16 mouse cellular contexts compared by ENCODE assay signal in genomic region chr4:53120038-53120685, GRCm38 (mm10). TPM values are rescaled to one million over a fixed set of nuclear protein-coding genes. Genes with fewer than 3 reads are reported as not detected.
A peak's percentile ranks its signal among the peaks of the same experiment; 100 is the strongest.
DNase-seq lines count a peak whose midpoint lies in the region; ATAC-seq and TF ChIP-seq lines count a peak whose summit lies in the region.
"Had no signal": no experiment of that assay in that cellular context is flagged by ENCODE, and none has a peak within 500 bp of the region (broad histone marks: within the 10 kb centered on the region; RNA-seq: fewer than 3 reads in every experiment).

No protein-coding gene starts in this region.

- no peaks in the 10 kb centered on the region for H3K27me3 ChIP-seq in liver, adult 2 months (ENCODE audit: control insufficient read depth, insufficient read depth, low read length)
- H3K27me3 ChIP-seq in liver, embryonic 11.5 days (replicated peaks; ENCODE audit: control insufficient read depth, insufficient read depth, low read length), result no peaks in the 10 kb centered on the region
- H3K27me3 ChIP-seq in cerebellum, adult 2 months (ENCODE audit: control insufficient read depth, insufficient read depth, low read length), result no peaks in the 10 kb centered on the region
- H3K27me3 ChIP-seq: embryonic facial prominence, embryonic 13.5 days; forebrain, embryonic 13.5 days; neural tube, embryonic 15.5 days had no signal

- no peak for ATAC-seq in liver, embryonic 11.5 days (replicated peaks; ENCODE audit: low FRiP score)
- ATAC-seq in common myeloid progenitor, adult 5-6 weeks (replicated peaks; ENCODE audit: low read depth, poor library complexity, severe bottlenecking), result peak; percentile 30
- ATAC-seq in monocyte, adult 5-6 weeks (replicated peaks; ENCODE audit: insufficient number of reproducible peaks, low FRiP score, low TSS enrichment, poor library complexity, severe bottlenecking), result peak; percentile 65
- ATAC-seq: forebrain, embryonic 13.5 days; inflammation-experienced regulatory T-cells, adult 6 months; midbrain, embryonic 16.5 days had no signal

- peaks cover 66% of the 10 kb centered on the region for H3K4me1 ChIP-seq in liver, adult 2 months (ENCODE audit: control insufficient read depth, insufficient read depth, low read length)
- peaks cover 17% of the 10 kb centered on the region for H3K4me1 ChIP-seq in liver, embryonic 11.5 days (replicated peaks; ENCODE audit: control insufficient read depth, insufficient read depth, low read length)
- no peaks in the 10 kb centered on the region; the same call in 1 of the 2 replicates for H3K4me1 ChIP-seq in cerebellum, adult 2 months (ENCODE audit: control insufficient read depth, insufficient read depth, low read length)

- no peak for TF ChIP-seq POLR2A in liver, adult 2 months (IDR thresholded peaks at IDR 0.05; ENCODE audit: extremely low read depth, insufficient read depth, low read length)
- no peak for TF ChIP-seq POLR2A in cerebellum, adult 2 months (IDR thresholded peaks at IDR 0.05; ENCODE audit: borderline replicate concordance, insufficient read depth, low read length)

- H3K9ac ChIP-seq in liver, adult 2 months (ENCODE audit: low read depth, low read length), result peak overlapping the region; percentile 53; the same call in 1 of the 2 replicates
- no peak overlapping the region for H3K9ac ChIP-seq in liver, embryonic 11.5 days (ENCODE audit: low read depth, low read length)
- H3K9ac ChIP-seq: embryonic facial prominence, embryonic 13.5 days; forebrain, embryonic 13.5 days; neural tube, embryonic 15.5 days had no signal

- peaks cover 6% of the 10 kb centered on the region; the same call in 1 of the 2 replicates for H3K79me2 ChIP-seq in liver, adult 2 months (ENCODE audit: control insufficient read depth, insufficient read depth, low read length)

- H3K4me3 ChIP-seq in liver, adult 2 months (ENCODE audit: insufficient read depth, low read depth, low read length), result no peak overlapping the region
- H3K4me3 ChIP-seq in liver, embryonic 11.5 days (ENCODE audit: low read depth, low read length), result no peak overlapping the region
- H3K4me3 ChIP-seq in cerebellum, adult 2 months (replicated peaks; ENCODE audit: insufficient read depth, low read depth, low read length), result no peak overlapping the region
- H3K4me3 ChIP-seq: embryonic facial prominence, embryonic 13.5 days; forebrain, embryonic 13.5 days; neural tube, embryonic 15.5 days had no signal

- no peaks in the 10 kb centered on the region for H3K9me3 ChIP-seq in liver, embryonic 11.5 days (ENCODE audit: control insufficient read depth, low read length)
- H3K9me3 ChIP-seq: embryonic facial prominence, embryonic 13.5 days; forebrain, embryonic 13.5 days; neural tube, embryonic 15.5 days had no signal

- no peak overlapping the region for H3K4me2 ChIP-seq in liver, embryonic 11.5 days
- H3K4me2 ChIP-seq: embryonic facial prominence, embryonic 13.5 days; forebrain, embryonic 13.5 days; neural tube, embryonic 15.5 days had no signal

- peak; percentile 90 for DNase-seq in liver, adult 2 months (ENCODE audit: extremely low read depth, low read depth, low spot score)
- no peak for DNase-seq in liver, embryonic 11.5 days (ENCODE audit: low spot score)
- peak; percentile 94 for DNase-seq in adipocyte (ENCODE audit: low spot score)
- DNase-seq in cerebellum, adult 2 months, result no peak
- DNase-seq in Muller cell, postnatal 12 days (ENCODE audit: inconsistent ontology term), result no peak
- DNase-seq: cerebellum, postnatal 25 days; gastrocnemius, postnatal 10 days; left cerebral cortex, postnatal 4 days; thymus, postnatal 14 days had no signal

- WGBS in liver, adult 2 months, result 8% methylated on average over 10 of the region's 10 CpGs
- 71% methylated on average over 10 of the region's 10 CpGs for WGBS in liver, embryonic 11.5 days
- WGBS in cerebellum, adult 2 months, result 76% methylated on average over 10 of the region's 10 CpGs

- peaks cover 30% of the 10 kb centered on the region for H3K36me3 ChIP-seq in liver, adult 2 months (ENCODE audit: control insufficient read depth, insufficient read depth, low read length)
- no peaks in the 10 kb centered on the region for H3K36me3 ChIP-seq in liver, embryonic 11.5 days (ENCODE audit: control insufficient read depth, insufficient read depth, low read length)
- H3K36me3 ChIP-seq: neural tube, embryonic 15.5 days had no signal

- H3K27ac ChIP-seq in liver, adult 2 months (replicated peaks; ENCODE audit: insufficient read depth, low read depth, low read length), result peak overlapping the region; percentile 80
- H3K27ac ChIP-seq in liver, embryonic 11.5 days (ENCODE audit: low read depth, low read length), result no peak overlapping the region
- H3K27ac ChIP-seq in cerebellum, adult 2 months (ENCODE audit: insufficient read depth, low read length), result no peak overlapping the region
- H3K27ac ChIP-seq: embryonic facial prominence, embryonic 13.5 days; forebrain, embryonic 13.5 days; neural tube, embryonic 15.5 days had no signal

- TF ChIP-seq CTCF in liver, adult 2 months (IDR thresholded peaks at IDR 0.05; ENCODE audit: low read depth, low read length), result no peak
- no peak for TF ChIP-seq CTCF in cerebellum, adult 2 months (IDR thresholded peaks at IDR 0.05; ENCODE audit: borderline replicate concordance, insufficient read depth, low read depth, low read length)

RNA-seq across cellular contexts. Expression of gene Abca1, which starts 39.5 kb away (rescaled TPM):
- 65.4 and 89.1 TPM in 2 replicates for total RNA-seq in liver, adult 2 months (2014; rRNA removed)
- polyA plus RNA-seq in liver, adult 2 months (2012; rRNA removed), result 17.1 and 21.0 TPM in 2 replicates
- polyA plus RNA-seq in liver, embryonic 11.5 days (2014; fragmentation: Nextera tagmentation; extraction: Ambion mirVana), result 16.3 and 17.5 TPM in 2 replicates
- 7.6 and 11.4 TPM in 2 replicates for total RNA-seq in common myeloid progenitor, adult 5-6 weeks (2017)
- 21.5 to 30.2 TPM (median 25.1 TPM) in 3 replicates for total RNA-seq in monocyte, adult 5-6 weeks (2017)
- 10.0 and 10.6 TPM in 2 replicates for polyA plus RNA-seq in cerebellum, adult 2 months (2012; rRNA removed)

Comparison
In these comparisons a context has a peak if more than half of its experiments do, and no peak if none do; other contexts are left out.
1. DNase-seq: peak in liver, adult 2 months (single experiment) and adipocyte (single experiment); none in liver, embryonic 11.5 days (single experiment), cerebellum, adult 2 months (0 of 2) and Muller cell, postnatal 12 days (single experiment).